Mouse (Mus musculus): Measurements from ENCODE around the gene Clgn. TPM values are rescaled to one million over a fixed set of nuclear protein-coding genes. Genes with fewer than 3 reads are reported as not detected.
A peak's percentile ranks its signal among the peaks of the same experiment; 100 is the strongest.

Gene Clgn
- polyA plus RNA-seq, 1 experiment from 2014 or later = 0.33 TPM

DNA sequence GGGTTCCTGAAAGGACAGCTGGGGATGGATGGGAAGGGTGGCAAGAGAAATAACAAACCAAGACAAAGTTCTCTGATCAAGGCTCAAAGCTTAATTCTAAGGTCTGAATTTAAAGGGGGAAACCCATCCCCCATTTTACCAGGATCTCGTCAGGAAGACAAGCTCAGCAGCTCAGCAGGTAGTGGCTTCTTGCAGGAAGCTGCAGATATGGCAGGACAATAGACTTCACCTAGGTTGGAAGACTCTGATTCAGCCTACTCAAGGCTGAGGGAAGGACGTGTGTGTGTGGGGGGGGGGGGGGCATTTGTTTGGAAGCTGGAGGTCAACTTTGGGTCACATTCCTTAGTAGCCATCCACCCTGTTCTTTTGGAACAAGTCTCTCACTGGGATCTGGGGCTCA lies 6.8 kb upstream of the Clgn start:
- WGBS = 35% methylated on average over 2 of the region's 2 CpGs
- no peak overlapping the region for H3K4me2 ChIP-seq (ENCODE audit: low read depth, low read length)
- H3K36me3 ChIP-seq (ENCODE audit: control insufficient read depth, insufficient read depth, low read length) = no peaks in the 10 kb centered on the region
- no peak overlapping the region for H3K27ac ChIP-seq (ENCODE audit: low read length)
- no peak overlapping the region for H3K4me3 ChIP-seq (ENCODE audit: low read length)
- no peaks in the 10 kb centered on the region for H3K9me3 ChIP-seq (ENCODE audit: control insufficient read depth, low read length)
- no peaks in the 10 kb centered on the region for H3K27me3 ChIP-seq (replicated peaks; ENCODE audit: control insufficient read depth, insufficient read depth, low read length)
- no peak overlapping the region for H3K9ac ChIP-seq (ENCODE audit: low read depth, low read length)
- no peak for ATAC-seq
- no peaks in the 10 kb centered on the region for H3K4me1 ChIP-seq (ENCODE audit: control insufficient read depth, insufficient read depth, low read length)

DNA sequence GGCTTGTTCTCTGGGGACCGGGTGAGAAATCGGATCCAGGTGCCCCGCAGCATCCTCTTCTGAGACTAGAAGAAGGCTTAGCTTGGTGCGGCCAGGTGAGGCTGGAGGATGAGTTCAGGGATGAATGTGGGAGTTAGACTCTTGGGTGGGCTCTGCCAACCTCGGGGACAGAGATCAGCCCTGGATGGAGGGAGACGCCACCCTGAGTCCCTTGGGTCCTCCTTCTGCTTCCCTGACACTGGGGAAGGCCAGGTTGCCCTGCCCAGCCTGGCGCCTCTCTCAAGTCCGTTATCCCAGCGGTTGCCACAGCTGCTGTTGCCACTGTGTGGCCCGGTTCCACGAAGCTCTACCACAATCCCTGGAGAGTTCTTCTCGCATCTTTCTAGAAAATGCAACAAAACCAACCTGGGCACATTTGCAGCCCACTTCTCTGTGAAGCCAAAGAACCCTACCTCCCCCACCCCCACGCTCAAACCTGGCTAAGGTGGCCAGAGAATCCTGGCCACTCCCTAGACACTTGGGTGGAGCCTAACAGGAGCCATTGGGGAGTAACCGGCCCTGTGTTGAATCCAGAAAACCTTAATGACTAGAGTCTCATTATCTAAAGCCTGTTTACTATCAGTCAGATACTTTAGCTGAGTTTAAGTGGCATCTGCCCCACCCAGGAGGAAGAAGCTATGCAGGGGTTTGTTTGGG lies 487 bp downstream of the Clgn start:
- Histone ChIP-seq H3K4me2 (ENCODE audit: low read depth, low read length) (peak overlapping the region; percentile 77), H3K9me3 (ENCODE audit: control insufficient read depth, low read length) (no peaks in the 10 kb centered on the region), H3K36me3 (ENCODE audit: control insufficient read depth, insufficient read depth, low read length) (no peaks in the 10 kb centered on the region), H3K4me3 (ENCODE audit: low read length) (peak overlapping the region; percentile 51), H3K4me1 (ENCODE audit: control insufficient read depth, insufficient read depth, low read length) (0 out of 2 replicates have a peak, but pooled peaks cover 3% of the 10 kb centered on the region), H3K9ac (ENCODE audit: low read depth, low read length) (peak overlapping the region; percentile 65), H3K27me3 (replicated peaks; ENCODE audit: control insufficient read depth, insufficient read depth, low read length) (peaks cover 13% of the 10 kb centered on the region), H3K27ac (ENCODE audit: low read length) (no peak overlapping the region)
- ATAC-seq = no peak
- 9% methylated on average over 14 of the region's 14 CpGs for WGBS

DNA sequence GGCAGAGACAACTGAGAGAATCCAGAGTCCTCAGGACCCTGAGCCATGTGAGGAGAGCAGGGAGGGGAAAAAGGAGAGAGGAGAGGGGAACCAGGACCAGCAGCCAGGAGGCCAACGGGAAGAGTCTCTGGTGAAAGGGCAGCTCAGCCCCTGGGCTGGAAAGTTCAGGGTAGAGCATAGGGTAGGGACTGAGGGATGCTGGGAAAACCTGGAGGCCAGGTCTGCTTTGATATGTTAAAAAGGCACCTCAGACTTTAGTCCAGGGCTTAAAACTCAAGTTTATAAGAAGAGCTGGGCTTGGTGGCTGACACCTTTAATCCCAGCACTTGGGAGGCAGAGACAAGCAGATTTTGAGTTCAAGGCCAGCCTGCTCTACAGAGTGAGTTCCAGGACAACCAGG lies 2.9 kb downstream of the Clgn start:
- H3K9me3 ChIP-seq (ENCODE audit: control insufficient read depth, low read length) = no peaks in the 10 kb centered on the region

DNA sequence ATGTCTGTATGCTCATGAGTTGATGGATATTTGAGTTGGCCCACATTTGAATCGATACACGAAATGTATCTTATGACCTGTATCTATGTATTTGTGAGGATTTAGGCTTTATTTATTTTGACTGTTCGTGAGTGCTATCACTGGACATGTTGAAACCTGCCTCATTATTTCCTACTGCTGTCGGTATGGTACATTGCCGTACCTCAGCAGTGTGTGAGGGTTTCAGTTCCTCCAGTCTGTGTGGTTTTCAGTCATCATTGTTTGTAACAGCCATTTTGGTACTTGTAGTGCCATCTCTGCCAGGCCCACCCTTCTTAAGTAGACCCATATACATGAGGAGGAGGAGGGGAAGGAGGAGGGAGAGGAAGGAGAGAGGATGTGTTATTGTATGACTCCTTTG lies 4.7 kb downstream of the Clgn start:
- Histone ChIP-seq H3K27me3 (replicated peaks; ENCODE audit: control insufficient read depth, insufficient read depth, low read length) (peaks cover 10% of the 10 kb centered on the region), H3K4me2 (ENCODE audit: low read depth, low read length) (no peak overlapping the region), H3K4me1 (ENCODE audit: control insufficient read depth, insufficient read depth, low read length) (0 out of 2 replicates have a peak, but pooled peaks cover 3% of the 10 kb centered on the region), H3K9me3 (ENCODE audit: control insufficient read depth, low read length) (no peaks in the 10 kb centered on the region), H3K27ac (ENCODE audit: low read length) (no peak overlapping the region), H3K9ac (ENCODE audit: low read depth, low read length) (no peak overlapping the region), H3K4me3 (ENCODE audit: low read length) (no peak overlapping the region), H3K36me3 (ENCODE audit: control insufficient read depth, insufficient read depth, low read length) (no peaks in the 10 kb centered on the region)
- no peak for ATAC-seq
- 87% methylated on average over 5 of the region's 5 CpGs for whole genome bisulfite sequencing

More for the DNA sequence above, 2.9 kb downstream of the Clgn start:
- Histone ChIP-seq H3K27ac (ENCODE audit: low read length) (no peak overlapping the region), H3K27me3 (replicated peaks; ENCODE audit: control insufficient read depth, insufficient read depth, low read length) (peaks cover 13% of the 10 kb centered on the region), H3K4me2 (ENCODE audit: low read depth, low read length) (no peak overlapping the region), H3K4me3 (ENCODE audit: low read length) (no peak overlapping the region), H3K4me1 (ENCODE audit: control insufficient read depth, insufficient read depth, low read length) (0 out of 2 replicates have a peak, but pooled peaks cover 3% of the 10 kb centered on the region), H3K9ac (ENCODE audit: low read depth, low read length) (no peak overlapping the region), H3K36me3 (ENCODE audit: control insufficient read depth, insufficient read depth, low read length) (no peaks in the 10 kb centered on the region)
- ATAC-seq = no peak
- 55% methylated on average over 1 of the region's 1 CpGs for WGBS

DNA sequence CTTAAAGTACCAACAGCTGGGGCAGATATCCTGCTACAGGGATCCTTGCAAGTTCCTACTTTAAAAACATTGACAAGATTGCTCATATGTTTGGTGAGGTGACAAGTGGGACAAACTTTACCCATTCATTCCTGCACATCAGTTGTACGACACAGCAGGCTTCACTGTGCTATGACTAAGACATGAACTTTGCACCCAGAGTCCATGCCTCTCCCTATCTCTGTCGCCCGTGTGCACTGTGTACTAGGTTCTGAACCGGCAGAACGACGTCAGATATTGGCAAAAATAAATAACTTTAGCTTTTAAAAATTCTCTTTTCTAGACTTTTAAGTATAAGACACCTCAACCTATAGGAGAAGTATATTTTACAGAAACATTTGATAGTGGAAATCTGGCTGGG lies 7.0 kb downstream of the Clgn start:
- 53% methylated on average over 6 of the region's 6 CpGs for WGBS
- Histone ChIP-seq H3K4me3 (ENCODE audit: low read length) (no peak overlapping the region), H3K4me2 (ENCODE audit: low read depth, low read length) (no peak overlapping the region), H3K9me3 (ENCODE audit: control insufficient read depth, low read length) (no peaks in the 10 kb centered on the region), H3K27ac (ENCODE audit: low read length) (no peak overlapping the region), H3K36me3 (ENCODE audit: control insufficient read depth, insufficient read depth, low read length) (no peaks in the 10 kb centered on the region), H3K9ac (ENCODE audit: low read depth, low read length) (no peak overlapping the region), H3K4me1 (ENCODE audit: control insufficient read depth, insufficient read depth, low read length) (no peaks in the 10 kb centered on the region), H3K27me3 (replicated peaks; ENCODE audit: control insufficient read depth, insufficient read depth, low read length) (no peaks in the 10 kb centered on the region)
- ATAC-seq = peak; percentile 97

DNA sequence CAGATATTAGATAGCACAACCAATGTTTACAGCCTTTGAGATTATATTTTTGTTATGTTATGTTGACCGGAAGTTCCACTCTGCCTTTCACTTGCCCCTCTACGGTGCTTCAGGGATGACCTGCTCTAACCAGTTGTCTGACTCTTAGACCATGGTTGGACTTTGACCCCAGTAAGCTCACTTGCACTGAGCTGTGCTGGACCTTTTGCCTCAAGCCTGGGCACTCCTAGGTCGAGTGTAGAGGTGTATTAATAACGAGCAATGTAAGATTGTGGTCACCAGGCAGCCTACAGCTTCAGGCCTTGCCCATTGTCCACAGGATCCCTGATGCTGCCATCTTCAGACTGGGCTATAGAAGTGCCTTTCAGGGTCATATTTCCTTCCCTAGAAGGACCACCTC lies 8.1 kb downstream of the Clgn start:
- 65% methylated on average over 4 of the region's 4 CpGs for WGBS
- Histone ChIP-seq H3K4me3 (ENCODE audit: low read length) (no peak overlapping the region), H3K4me2 (ENCODE audit: low read depth, low read length) (no peak overlapping the region), H3K36me3 (ENCODE audit: control insufficient read depth, insufficient read depth, low read length) (no peaks in the 10 kb centered on the region), H3K4me1 (ENCODE audit: control insufficient read depth, insufficient read depth, low read length) (no peaks in the 10 kb centered on the region), H3K9ac (ENCODE audit: low read depth, low read length) (no peak overlapping the region), H3K27me3 (replicated peaks; ENCODE audit: control insufficient read depth, insufficient read depth, low read length) (no peaks in the 10 kb centered on the region), H3K27ac (ENCODE audit: low read length) (no peak overlapping the region), H3K9me3 (ENCODE audit: control insufficient read depth, low read length) (no peaks in the 10 kb centered on the region)
- ATAC-seq = peak; percentile 59

DNA sequence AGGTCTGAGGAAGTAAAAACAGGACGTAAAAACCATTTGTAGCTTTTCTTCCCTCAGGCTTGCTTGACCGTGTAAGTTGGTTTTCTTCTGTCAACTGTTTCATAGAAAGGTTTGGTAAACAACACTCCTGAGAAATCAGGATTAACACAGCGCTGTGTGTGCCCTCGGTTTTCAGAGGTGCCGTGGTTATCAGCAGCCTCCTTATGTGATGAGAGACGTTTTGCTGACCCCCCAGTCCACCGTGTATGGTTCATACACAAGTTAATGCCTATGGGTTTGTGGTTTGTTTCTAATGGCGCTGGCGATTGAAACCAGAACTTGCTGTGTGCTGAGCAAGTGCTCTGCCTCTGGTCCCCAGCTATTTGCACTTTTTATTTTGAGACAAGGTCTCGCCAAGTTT lies 15.9 kb downstream of the Clgn start:
- Histone ChIP-seq H3K4me2 (ENCODE audit: low read depth, low read length) (no peak overlapping the region), H3K27me3 (replicated peaks; ENCODE audit: control insufficient read depth, insufficient read depth, low read length) (no peaks in the 10 kb centered on the region), H3K4me3 (ENCODE audit: low read length) (no peak overlapping the region), H3K9me3 (ENCODE audit: control insufficient read depth, low read length) (no peaks in the 10 kb centered on the region), H3K27ac (ENCODE audit: low read length) (no peak overlapping the region), H3K9ac (ENCODE audit: low read depth, low read length) (no peak overlapping the region), H3K4me1 (ENCODE audit: control insufficient read depth, insufficient read depth, low read length) (no peaks in the 10 kb centered on the region), H3K36me3 (ENCODE audit: control insufficient read depth, insufficient read depth, low read length) (no peaks in the 10 kb centered on the region)
- no peak for ATAC-seq
- 79% methylated on average over 10 of the region's 10 CpGs for WGBS

DNA sequence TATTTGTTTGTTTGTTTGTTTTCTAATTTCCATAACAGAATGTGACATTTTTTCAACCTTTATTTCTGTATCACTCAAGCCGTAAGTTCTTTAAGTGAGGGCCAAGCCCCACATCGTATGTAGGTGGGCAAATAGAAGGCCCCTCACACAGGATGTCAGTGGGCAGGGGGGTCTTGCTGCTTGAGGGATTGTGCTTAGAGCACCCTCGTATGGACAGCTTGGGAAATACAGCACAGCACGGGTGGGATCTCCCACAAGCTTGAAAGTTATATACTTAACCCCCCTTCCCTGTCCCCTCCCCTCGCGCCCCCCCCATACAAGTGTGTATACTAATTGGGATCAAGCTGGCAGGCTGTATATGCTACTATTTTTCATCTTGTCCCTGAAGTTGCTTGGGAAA lies 17.2 kb downstream of the Clgn start:
- 48% methylated on average over 6 of the region's 6 CpGs for WGBS
- H3K9me3 ChIP-seq (ENCODE audit: control insufficient read depth, low read length) = no peaks in the 10 kb centered on the region
- H3K9ac ChIP-seq (ENCODE audit: low read depth, low read length) = no peak overlapping the region
- H3K4me1 ChIP-seq (ENCODE audit: control insufficient read depth, insufficient read depth, low read length) = no peaks in the 10 kb centered on the region
- H3K27ac ChIP-seq (ENCODE audit: low read length) = no peak overlapping the region
- H3K4me3 ChIP-seq (ENCODE audit: low read length) = no peak overlapping the region
- no peaks in the 10 kb centered on the region for H3K36me3 ChIP-seq (ENCODE audit: control insufficient read depth, insufficient read depth, low read length)
- no peak for ATAC-seq
- no peaks in the 10 kb centered on the region for H3K27me3 ChIP-seq (replicated peaks; ENCODE audit: control insufficient read depth, insufficient read depth, low read length)
- no peak overlapping the region for H3K4me2 ChIP-seq (ENCODE audit: low read depth, low read length)

DNA sequence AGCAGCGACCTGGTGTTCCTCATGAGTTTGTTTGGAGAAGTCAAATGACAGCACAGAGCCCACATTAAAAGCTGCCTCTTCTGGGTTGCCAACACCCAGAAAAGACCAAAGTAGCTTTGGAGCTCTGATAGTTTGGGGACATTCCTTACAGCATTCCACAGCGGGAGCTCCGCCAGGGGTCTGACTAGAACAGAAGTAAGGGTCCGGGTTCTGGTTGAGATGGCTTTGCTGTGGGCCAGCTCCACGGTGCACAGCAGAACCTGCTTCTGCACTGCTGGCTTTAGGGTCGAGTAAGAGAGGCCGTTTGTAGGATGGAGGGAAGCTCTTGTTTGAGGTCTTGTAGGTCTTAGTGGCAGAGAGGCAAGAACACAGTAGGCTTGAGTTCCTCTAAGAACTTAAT lies 18.8 kb downstream of the Clgn start:
- no peak for ATAC-seq
- no peaks in the 10 kb centered on the region for H3K27me3 ChIP-seq (replicated peaks; ENCODE audit: control insufficient read depth, insufficient read depth, low read length)
- no peak overlapping the region for H3K27ac ChIP-seq (ENCODE audit: low read length)
- WGBS = 79% methylated on average over 7 of the region's 7 CpGs
- H3K4me1 ChIP-seq (ENCODE audit: control insufficient read depth, insufficient read depth, low read length) = no peaks in the 10 kb centered on the region
- H3K36me3 ChIP-seq (ENCODE audit: control insufficient read depth, insufficient read depth, low read length) = no peaks in the 10 kb centered on the region
- no peaks in the 10 kb centered on the region for H3K9me3 ChIP-seq (ENCODE audit: control insufficient read depth, low read length)
- no peak overlapping the region for H3K4me2 ChIP-seq (ENCODE audit: low read depth, low read length)
- H3K9ac ChIP-seq (ENCODE audit: low read depth, low read length) = no peak overlapping the region
- H3K4me3 ChIP-seq (ENCODE audit: low read length) = no peak overlapping the region

DNA sequence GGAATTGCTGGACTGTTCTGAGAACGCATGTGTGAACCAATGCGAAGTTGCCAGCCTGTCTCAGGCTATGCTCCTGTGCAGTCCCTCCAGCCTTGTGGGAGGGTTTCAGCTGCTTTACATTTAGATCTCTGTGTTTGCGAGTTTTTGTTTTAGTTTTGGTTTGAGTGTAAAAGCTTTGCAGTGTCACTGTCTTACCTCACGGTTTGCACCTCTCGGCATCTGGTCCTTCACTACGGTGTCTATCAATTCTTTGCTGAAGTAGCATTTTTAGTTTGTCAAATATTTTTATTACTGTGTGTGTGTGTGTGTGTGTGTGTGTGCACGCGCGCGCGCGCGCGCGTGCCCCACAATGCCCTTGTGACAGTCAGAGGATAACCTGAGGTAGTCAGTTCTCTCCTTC lies 27.2 kb downstream of the Clgn start:
- Histone ChIP-seq H3K9ac (ENCODE audit: low read depth, low read length) (no peak overlapping the region), H3K4me2 (ENCODE audit: low read depth, low read length) (no peak overlapping the region), H3K36me3 (ENCODE audit: control insufficient read depth, insufficient read depth, low read length) (no peaks in the 10 kb centered on the region), H3K4me1 (ENCODE audit: control insufficient read depth, insufficient read depth, low read length) (no peaks in the 10 kb centered on the region), H3K9me3 (ENCODE audit: control insufficient read depth, low read length) (no peaks in the 10 kb centered on the region), H3K27me3 (replicated peaks; ENCODE audit: control insufficient read depth, insufficient read depth, low read length) (no peaks in the 10 kb centered on the region), H3K4me3 (ENCODE audit: low read length) (no peak overlapping the region), H3K27ac (ENCODE audit: low read length) (no peak overlapping the region)
- 95% methylated on average over 15 of the region's 15 CpGs for WGBS
- no peak for ATAC-seq
